Mouse (Mus musculus) CH12.LX (cell line): Measurements from ENCODE around the gene Tmem92. TPM values are rescaled to one million over a fixed set of nuclear protein-coding genes. Genes with fewer than 3 reads are reported as not detected.

Experiments used
- DNase-seq: peaks from one replicate; pipeline ENCODE4 v3.0.0-alpha.2; 2013; ENCODE audit errors: extremely low read depth
- H3K27ac ChIP-seq: 2 replicates; pipeline ENCODE4 v1.5.1; 2012; ENCODE audit warnings: low read depth, mild to moderate bottlenecking, control low read depth, moderate library complexity; ENCODE audit not compliant: insufficient read depth
- H3K27me3 ChIP-seq: replicated peaks from 2 replicates; pipeline ENCODE3; 2012; ENCODE audit warnings: inconsistent platforms
- H3K36me3 ChIP-seq, 2 experiments: replicated peaks in 1 of 2; 2 replicates each; pipeline versions ENCODE3 to v1.6.1; 2012; ENCODE audit warnings: inconsistent platforms in 1 of 2, low read length in 1 of 2, mild to moderate bottlenecking in 1 of 2, mixed read lengths in 1 of 2, moderate library complexity in 1 of 2; ENCODE audit not compliant: control insufficient read depth in 1 of 2, insufficient read depth in 1 of 2
- H3K4me1 ChIP-seq, 2 experiments: 2 replicates each; pipeline ENCODE4 v1.6.1; 2012; ENCODE audit warnings: inconsistent platforms in 1 of 2, moderate library complexity in 1 of 2; ENCODE audit not compliant: insufficient read depth in 2 of 2, control insufficient read depth in 1 of 2
- H3K4me2 ChIP-seq: 2 replicates; pipeline ENCODE4 v1.6.1; 2012; ENCODE audit warnings: low read depth, mild to moderate bottlenecking, control low read depth; ENCODE audit not compliant: poor library complexity, insufficient read depth, severe bottlenecking
- H3K4me3 ChIP-seq, 3 experiments: fragments of 150-350 bp in 1 of 3; sonication (generic) in 1 of 3; replicated peaks in 1 of 3; 2 replicates each; pipeline versions ENCODE3 to v1.5.1; 2011 to 2012; ENCODE audit warnings: low read depth in 2 of 3, low read length in 2 of 3, mild to moderate bottlenecking in 2 of 3, moderate library complexity in 2 of 3, control low read depth in 1 of 3, improper control_type of control experiment in 1 of 3, inconsistent platforms in 1 of 3, mixed read lengths in 1 of 3; ENCODE audit not compliant: poor library complexity in 1 of 3
- H3K79me2 ChIP-seq: replicated peaks from 2 replicates; pipeline ENCODE4 v1.6.1; 2012; ENCODE audit warnings: mild to moderate bottlenecking, moderate library complexity; ENCODE audit not compliant: control insufficient read depth, poor library complexity, insufficient read depth, severe bottlenecking; ENCODE audit errors: extremely low read depth
- H3K9ac ChIP-seq: 2 replicates; pipeline ENCODE4 v1.6.1; 2012; ENCODE audit warnings: low read depth, mild to moderate bottlenecking, control low read depth, moderate library complexity; ENCODE audit not compliant: insufficient read depth
- H3K9me3 ChIP-seq: replicated peaks from 2 replicates; pipeline ENCODE3; 2012; ENCODE audit warnings: low read length, inconsistent platforms, mixed read lengths
- CHD1 ChIP-seq: IDR thresholded peaks from 2 replicates; pipeline ENCODE4 v1.6.1; 2012; ENCODE audit warnings: low read depth, low read length, improper control_type of control experiment, inconsistent platforms
- CHD2 ChIP-seq: IDR thresholded peaks from 2 replicates; pipeline ENCODE4 v1.6.1; 2011; ENCODE audit warnings: low read length, improper control_type of control experiment
- CTCF ChIP-seq, 2 experiments: IDR thresholded peaks in 1 of 2; conservative IDR thresholded peaks in 1 of 2; 2 replicates each; pipeline ENCODE4 v1.5.1; 2011 to 2012; ENCODE audit warnings: low read depth in 2 of 2, low read length in 2 of 2, improper control_type of control experiment in 1 of 2, inconsistent platforms in 1 of 2, mild to moderate bottlenecking in 1 of 2, moderate library complexity in 1 of 2
- HCFC1 ChIP-seq: IDR thresholded peaks from 2 replicates; pipeline ENCODE4 v1.6.1; 2012; ENCODE audit warnings: low read depth, mild to moderate bottlenecking, inconsistent platforms, low read length, improper control_type of control experiment
- JUN ChIP-seq: IDR thresholded peaks from 2 replicates; pipeline ENCODE4 v1.6.1; 2011; ENCODE audit warnings: low read depth, mild to moderate bottlenecking, low read length, improper control_type of control experiment, moderate library complexity; ENCODE audit not compliant: insufficient read depth
- MAFK ChIP-seq: IDR thresholded peaks from 2 replicates; pipeline ENCODE4 v1.6.1; 2011; ENCODE audit warnings: low read length, improper control_type of control experiment; ENCODE audit not compliant: insufficient replicate concordance
- MEF2A ChIP-seq: IDR thresholded peaks from 2 replicates; pipeline ENCODE4 v1.6.1; 2014; ENCODE audit warnings: low read depth, mild to moderate bottlenecking, inconsistent platforms, low read length, improper control_type of control experiment, borderline replicate concordance
- MXI1 ChIP-seq: IDR thresholded peaks from 2 replicates; pipeline ENCODE4 v1.6.1; 2011; ENCODE audit warnings: mild to moderate bottlenecking, low read depth, low read length, improper control_type of control experiment
- PAX5 ChIP-seq: IDR thresholded peaks from 2 replicates; pipeline ENCODE4 v1.6.1; 2012; ENCODE audit warnings: low read length, inconsistent platforms, mixed read lengths
- POLR2A ChIP-seq: IDR thresholded peaks from 2 replicates; pipeline ENCODE4 v1.6.1; 2011; ENCODE audit warnings: low read depth, mild to moderate bottlenecking, improper control_type of control experiment, low read length
- RCOR1 ChIP-seq: conservative IDR thresholded peaks from 2 replicates; pipeline ENCODE4 v1.6.1; 2012; ENCODE audit warnings: low read depth, mild to moderate bottlenecking, inconsistent platforms, low read length, improper control_type of control experiment
- SMC3 ChIP-seq: IDR thresholded peaks from 2 replicates; pipeline ENCODE4 v1.6.1; 2011; ENCODE audit warnings: low read depth, low read length, improper control_type of control experiment
- ZKSCAN1 ChIP-seq: IDR thresholded peaks from 2 replicates; pipeline ENCODE4 v1.6.1; 2012; ENCODE audit warnings: low read depth, inconsistent platforms, low read length, improper control_type of control experiment, borderline replicate concordance
- dilution Hi-C: fragments of 300-500 bp; cut with MboI; formaldehyde crosslinking; loops from 2 replicates; pipeline ENCODE4 v1.14.3; 2020; ENCODE audit warnings: low sequenced_read_pairs; ENCODE audit not compliant: extremely low pct_unique_long_range_greater_than_20kb, extremely low pct_ligation_motif_present
- in situ Hi-C: fragments of 300-500 bp; cut with MboI; formaldehyde crosslinking; loops from 3 replicates; pipeline ENCODE4 v1.14.3; 2019; ENCODE audit warnings: low sequenced_read_pairs, low pct_ligation_motif_present, low pct_unique_long_range_greater_than_20kb, mixed read lengths
- polyA plus RNA-seq: library from polyadenylated mRNA; unstranded; fragments of >175 nt; gene quantifications from 2 replicates; pipeline ENCODE4 v1.2.1, GENCODE M21; 2012; ENCODE audit warnings: low read depth; ENCODE audit not compliant: insufficient read length
- total RNA-seq, 2 experiments: library from RNA; depleted of rRNA; stranded (reverse); fragments of 300-350 nt in 1 of 2; fragments of >200 nt in 1 of 2; gene quantifications; 2 replicates each; pipeline ENCODE4 v1.2.3; 2012 to 2014

The Tmem92 gene
- total and polyA plus RNA-seq, 3 experiments, result not detected

- DNase-seq, result no peak
- Histone ChIP-seq H3K79me2 (no peaks in the 10 kb centered on the region), H3K4me1 (no peaks in the 10 kb centered on the region), H3K4me3 (no peak overlapping the region), H3K9me3 (peaks cover 6% of the 10 kb centered on the region), H3K27me3 (peaks cover 91% of the 10 kb centered on the region), H3K36me3 (no peaks in the 10 kb centered on the region), H3K27ac (no peak overlapping the region), H3K4me2 (no peak overlapping the region), H3K9ac (no peak overlapping the region)
- TF ChIP-seq JUN, result no peak
- no peak for TF ChIP-seq ZKSCAN1
- no peak for TF ChIP-seq MXI1
- no peak for TF ChIP-seq PAX5
- TF ChIP-seq CHD1, result no peak
- TF ChIP-seq MEF2A, result no peak
- no peak for TF ChIP-seq SMC3
- 0 out of 2 replicates have a peak, but pooled peaks have one; percentile 38 for TF ChIP-seq MAFK
- dilution Hi-C loops (no loop called here), in situ Hi-C loops (no loop called here)
Observed at GRCm38 (mm10) chr11:94772363-94773055, 10.0 kb downstream of the Tmem92 start.

GRCm38 (mm10) chr11:94767241-94767640 lies 15.3 kb downstream of the Tmem92 start:
- H3K36me3 ChIP-seq, result no peaks in the 10 kb centered on the region
- no peaks in the 10 kb centered on the region for H3K4me1 ChIP-seq
- peaks cover 81% of the 10 kb centered on the region for H3K27me3 ChIP-seq
- no peak overlapping the region for H3K9ac ChIP-seq
- in situ Hi-C loops (loop anchor here (5.0 kb wide), 1 partner anchor 35 kb away; no protein-coding TSS in a partner anchor), dilution Hi-C loops (no loop called here)
- TF ChIP-seq CHD2, result no peak
- TF ChIP-seq POLR2A, result no peak
- TF ChIP-seq HCFC1, result no peak
- peaks cover 8% of the 10 kb centered on the region for H3K9me3 ChIP-seq
- no peak overlapping the region for H3K4me3 ChIP-seq
- DNase-seq, result no peak
- H3K79me2 ChIP-seq, result no peaks in the 10 kb centered on the region
- H3K4me2 ChIP-seq, result no peak overlapping the region
- no peak overlapping the region for H3K27ac ChIP-seq

DNA sequence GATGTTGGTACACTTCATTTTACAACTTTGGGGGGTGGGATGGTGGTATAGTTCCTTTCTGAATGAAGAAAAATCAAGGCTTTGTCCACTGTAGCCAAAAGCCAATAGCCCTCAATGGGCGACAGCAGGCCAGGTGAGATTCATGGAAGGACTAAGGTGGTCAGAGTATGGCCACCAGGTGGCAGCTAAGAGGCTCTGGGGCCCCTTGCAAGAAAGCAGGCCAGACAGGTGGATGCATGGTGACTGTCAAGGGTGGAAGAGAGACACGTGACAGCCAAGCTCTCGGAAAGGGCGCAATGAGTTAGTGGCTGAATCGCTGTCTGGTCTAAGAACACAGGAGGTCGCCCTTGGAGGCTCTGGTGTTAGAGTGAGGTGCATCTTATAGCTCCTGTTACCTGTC lies 19.7 kb downstream of the Tmem92 start:
- Histone ChIP-seq H3K4me1 (no peaks in the 10 kb centered on the region; a peak in 1 of 4 replicates), H3K9me3 (peaks cover 2% of the 10 kb centered on the region), H3K79me2 (no peaks in the 10 kb centered on the region), H3K4me2 (no peak overlapping the region), H3K36me3 (no peaks in the 10 kb centered on the region), H3K27me3 (peaks cover 83% of the 10 kb centered on the region), H3K27ac (no peak overlapping the region), H3K9ac (no peak overlapping the region), H3K4me3 (no peak overlapping the region)
- in situ Hi-C loops, result no loop called here
- DNase-seq, result no peak
- dilution Hi-C loops, result no loop called here
- peak in 1 of 2 experiments; percentile 44; a peak in 2 of 4 replicates for TF ChIP-seq CTCF (conservative IDR thresholded peaks at IDR 0.05 in 1 of 2, IDR thresholded peaks at IDR 0.05 in 1 of 2; ENCODE audit: low read depth in 2 of 2, low read length in 2 of 2)
- TF ChIP-seq SMC3, result peak; percentile 12; the same call in 1 of the 2 replicates
- TF ChIP-seq RCOR1, result no peak
- TF ChIP-seq POLR2A, result no peak
